Mouse (Mus musculus): ENCODE measurements around the gene Npb. TPM values are rescaled to one million over a fixed set of nuclear protein-coding genes. Genes with fewer than 3 reads are reported as not detected.

Gene Npb
- total and polyA plus RNA-seq, 2 experiments from 2014 or later: 9.9 TPM; not detected in 1

DNA sequence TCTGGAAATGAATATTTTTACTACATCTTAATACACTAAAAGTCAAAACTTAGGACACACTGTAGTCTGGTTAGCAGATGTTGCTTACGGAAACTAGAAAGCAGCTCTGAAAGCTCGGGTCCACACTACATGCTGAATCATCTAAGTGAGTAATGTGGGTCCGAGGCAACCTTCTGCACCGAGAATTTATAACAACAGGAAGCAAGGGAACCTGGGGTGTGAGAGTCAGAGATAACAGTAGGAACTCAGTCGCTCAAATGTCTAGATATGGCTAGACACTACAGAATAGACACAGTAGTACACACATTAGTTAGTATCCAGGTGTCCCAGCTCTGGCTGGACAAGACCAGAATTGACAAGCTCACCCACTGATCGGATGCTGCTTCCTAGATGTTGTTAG, 19.7 kb upstream of the Npb start:
- H3K36me3 ChIP-seq (replicated peaks; ENCODE audit: control insufficient read depth, insufficient read depth, low read length): peaks cover 88% of the 10 kb centered on the region
- H3K4me2 ChIP-seq (ENCODE audit: low read depth, low read length): no peak overlapping the region
- H3K4me1 ChIP-seq (ENCODE audit: control insufficient read depth, insufficient read depth): no peaks in the 10 kb centered on the region
- no peaks in the 10 kb centered on the region for H3K27me3 ChIP-seq (ENCODE audit: control insufficient read depth, insufficient read depth, low read length)
- no peaks in the 10 kb centered on the region for H3K9me3 ChIP-seq (replicated peaks; ENCODE audit: control insufficient read depth, low read length)
- WGBS: 78% methylated on average over 6 of the region's 6 CpGs
- DNase-seq (ENCODE audit: low spot score) (no peak), ATAC-seq (ENCODE audit: insufficient read depth, low read depth) (no peak)
- H3K27ac ChIP-seq (ENCODE audit: low read depth): no peak overlapping the region
- no peak overlapping the region for H3K4me3 ChIP-seq (ENCODE audit: low read depth, low read length)
- TF ChIP-seq EP300 (IDR thresholded peaks at IDR 0.05; ENCODE audit: low read depth): no peak
- TF ChIP-seq CTCF (IDR thresholded peaks at IDR 0.05; ENCODE audit: low read depth): no peak
- H3K9ac ChIP-seq (replicated peaks; ENCODE audit: low read depth, low read length): no peak overlapping the region

DNA sequence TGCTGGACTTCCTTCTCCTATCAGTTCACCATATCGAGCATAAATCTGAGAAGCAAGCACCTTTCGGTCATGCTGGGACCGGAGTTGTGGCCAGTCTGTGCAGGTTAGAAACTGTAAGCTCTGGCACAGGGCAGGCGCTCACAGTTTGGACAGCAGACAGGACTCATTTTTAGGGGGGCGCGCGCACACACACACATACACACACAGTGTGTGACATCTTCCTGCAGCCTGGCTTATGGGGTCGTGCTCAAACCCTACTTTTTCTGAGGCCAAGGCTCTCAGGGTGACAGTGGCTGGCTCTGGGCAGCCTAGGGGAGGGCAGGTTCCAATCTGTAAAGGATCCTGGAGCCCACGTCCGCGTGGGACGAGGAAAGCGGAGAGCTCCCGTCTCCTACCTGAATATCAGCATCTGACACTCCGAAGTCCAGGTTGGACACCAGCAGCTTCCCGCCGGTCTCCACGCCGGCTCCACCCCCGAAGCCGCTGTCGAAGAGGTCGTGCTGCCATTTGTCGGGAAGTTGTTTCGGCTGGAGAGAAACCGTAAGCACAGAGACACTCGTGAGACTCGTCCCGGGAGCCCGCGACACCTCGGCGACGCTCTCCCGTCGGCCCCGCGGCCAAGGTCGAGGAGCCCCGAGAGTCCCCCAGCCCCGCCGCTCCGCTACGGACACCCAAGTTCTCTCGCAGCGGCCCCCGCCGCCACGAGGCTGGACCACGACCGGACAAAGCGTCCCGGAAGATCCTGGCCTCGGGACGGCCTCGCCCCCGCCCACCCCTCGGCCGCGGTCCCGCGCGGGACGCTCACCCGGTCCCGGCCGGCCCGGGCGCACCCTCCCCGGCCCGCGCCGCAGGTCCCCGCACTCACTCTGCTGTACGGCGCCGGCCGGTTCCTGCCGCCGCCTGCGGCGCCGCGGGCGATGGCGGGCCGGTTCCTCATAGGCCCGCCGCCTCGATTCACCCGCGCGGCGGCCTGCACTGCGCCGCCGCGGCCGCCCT, 10.7 kb upstream of the Npb start:
- Histone ChIP-seq H3K36me3 (replicated peaks; ENCODE audit: control insufficient read depth, insufficient read depth, low read length) (peaks cover 58% of the 10 kb centered on the region), H3K27me3 (ENCODE audit: control insufficient read depth, insufficient read depth, low read length) (no peaks in the 10 kb centered on the region), H3K9ac (replicated peaks; ENCODE audit: low read depth, low read length) (peak overlapping the region; percentile 97), H3K27ac (ENCODE audit: low read depth) (peak overlapping the region; percentile 90), H3K4me3 (ENCODE audit: low read depth, low read length) (peak overlapping the region; percentile 89), H3K4me2 (ENCODE audit: low read depth, low read length) (peak overlapping the region; percentile 92), H3K4me1 (ENCODE audit: control insufficient read depth, insufficient read depth) (peaks cover 12% of the 10 kb centered on the region), H3K9me3 (replicated peaks; ENCODE audit: control insufficient read depth, low read length) (no peaks in the 10 kb centered on the region)
- peak; percentile 36 for ATAC-seq (ENCODE audit: insufficient read depth, low read depth)
- TF ChIP-seq CTCF (IDR thresholded peaks at IDR 0.05; ENCODE audit: low read depth) (no peak), EP300 (IDR thresholded peaks at IDR 0.05; ENCODE audit: low read depth) (no peak)
- 4% methylated on average over 82 of the region's 99 CpGs for WGBS
- DNase-seq (ENCODE audit: low spot score): peak; percentile 41

DNA sequence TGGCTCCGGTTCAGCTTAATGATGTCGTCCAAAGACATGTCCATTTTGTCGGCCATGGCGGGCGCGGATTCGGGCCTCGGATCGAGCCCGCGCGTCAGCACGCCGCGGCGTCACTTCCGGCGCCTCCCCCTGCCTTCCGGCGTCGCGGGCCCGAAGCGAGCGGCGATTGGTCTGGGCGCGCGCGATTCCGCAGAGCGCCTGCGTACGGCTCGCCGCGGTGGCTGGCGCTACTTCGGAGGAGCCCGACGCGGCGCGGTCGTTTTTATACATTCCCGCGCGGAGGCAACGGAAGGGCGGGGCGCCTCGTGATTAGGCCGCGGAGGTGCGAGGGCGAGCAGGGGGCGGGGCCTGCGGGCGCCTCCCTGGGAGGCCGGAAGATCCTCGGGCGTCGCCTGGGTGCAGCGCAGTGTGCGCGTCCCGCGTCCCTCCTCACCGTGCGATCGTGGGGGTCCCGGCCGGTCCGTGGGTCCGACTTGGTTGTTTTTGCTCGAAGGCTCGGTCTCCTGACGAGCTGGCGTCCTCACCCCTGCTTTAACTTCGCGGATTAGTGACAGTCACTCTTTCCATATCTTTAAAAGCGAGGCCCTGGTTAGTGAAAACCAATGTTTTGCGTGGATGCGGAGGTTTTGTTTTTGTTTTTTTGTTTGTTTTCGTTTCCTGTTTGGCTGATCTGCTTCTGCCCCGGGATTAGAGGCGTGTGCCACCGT, 9.8 kb upstream of the Npb start, which contains the start of the genes Alyref and Anapc11:
Alyref (minus strand) TSS at position 83 of the 707 bp plus-strand sequence.
Anapc11 (plus strand) TSS at position 139 of the 707 bp plus-strand sequence.
- Histone ChIP-seq H3K4me3 (ENCODE audit: low read depth, low read length) (peak within 1 kb of the TSS; percentile 89), H3K36me3 (replicated peaks; ENCODE audit: control insufficient read depth, insufficient read depth, low read length) (peaks cover 59% of the 10 kb centered on the region), H3K27me3 (ENCODE audit: control insufficient read depth, insufficient read depth, low read length) (no peaks in the 10 kb centered on the region), H3K4me1 (ENCODE audit: control insufficient read depth, insufficient read depth) (peaks cover 12% of the 10 kb centered on the region), H3K9ac (replicated peaks; ENCODE audit: low read depth, low read length) (peak within 1 kb of the TSS; percentile 97), H3K9me3 (replicated peaks; ENCODE audit: control insufficient read depth, low read length) (no peaks in the 10 kb centered on the region), H3K4me2 (ENCODE audit: low read depth, low read length) (peak within 1 kb of the TSS; percentile 92), H3K27ac (ENCODE audit: low read depth) (peak within 1 kb of the TSS; percentile 90)
- TF ChIP-seq CTCF (IDR thresholded peaks at IDR 0.05; ENCODE audit: low read depth) (no peak), EP300 (IDR thresholded peaks at IDR 0.05; ENCODE audit: low read depth) (peak; percentile 82; the same call in 1 of the 2 replicates)
- peak; percentile 97 for ATAC-seq (ENCODE audit: insufficient read depth, low read depth)
- DNase-seq (ENCODE audit: low spot score): peak; percentile 94
- WGBS: under 1% methylated on average over 87 of the region's 88 CpGs

DNA sequence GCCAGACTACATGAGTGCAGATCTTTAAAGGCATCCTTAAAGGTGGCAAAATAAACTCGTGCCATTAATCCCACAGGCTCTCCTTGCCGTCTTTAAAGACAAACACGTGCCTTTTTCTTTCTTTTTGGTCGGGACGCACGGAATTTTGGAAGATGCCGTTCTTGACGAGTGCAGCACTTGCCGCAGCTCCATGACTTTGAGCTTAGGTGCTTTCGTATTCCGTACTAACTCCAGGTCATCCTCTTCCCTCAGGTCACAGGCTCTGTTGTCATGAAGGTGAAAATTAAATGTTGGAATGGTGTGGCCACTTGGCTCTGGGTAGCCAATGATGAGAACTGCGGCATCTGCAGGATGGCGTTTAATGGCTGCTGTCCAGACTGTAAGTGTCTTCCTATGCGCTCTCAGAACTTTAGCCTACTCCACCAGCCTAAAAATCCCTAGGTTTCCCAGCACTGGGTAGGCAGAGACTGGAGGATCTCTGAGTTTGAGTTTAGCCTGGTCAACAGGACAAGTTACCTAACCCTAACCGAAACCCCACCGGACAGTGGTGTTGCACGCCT, 9.2 kb upstream of the Npb start:
- Histone ChIP-seq H3K4me2 (ENCODE audit: low read depth, low read length) (peak overlapping the region; percentile 71), H3K27ac (ENCODE audit: low read depth) (peak overlapping the region; percentile 79; the same call in 1 of the 2 replicates), H3K36me3 (replicated peaks; ENCODE audit: control insufficient read depth, insufficient read depth, low read length) (peaks cover 59% of the 10 kb centered on the region), H3K9ac (replicated peaks; ENCODE audit: low read depth, low read length) (peak overlapping the region; percentile 49; the same call in 1 of the 2 replicates), H3K27me3 (ENCODE audit: control insufficient read depth, insufficient read depth, low read length) (no peaks in the 10 kb centered on the region), H3K9me3 (replicated peaks; ENCODE audit: control insufficient read depth, low read length) (no peaks in the 10 kb centered on the region), H3K4me1 (ENCODE audit: control insufficient read depth, insufficient read depth) (peaks cover 12% of the 10 kb centered on the region), H3K4me3 (ENCODE audit: low read depth, low read length) (peak overlapping the region; percentile 89)
- 42% methylated on average over 17 of the region's 17 CpGs for WGBS
- TF ChIP-seq EP300 (IDR thresholded peaks at IDR 0.05; ENCODE audit: low read depth) (no peak), CTCF (IDR thresholded peaks at IDR 0.05; ENCODE audit: low read depth) (no peak)
- ATAC-seq (ENCODE audit: insufficient read depth, low read depth) (no peak), DNase-seq (ENCODE audit: low spot score) (no peak)

DNA sequence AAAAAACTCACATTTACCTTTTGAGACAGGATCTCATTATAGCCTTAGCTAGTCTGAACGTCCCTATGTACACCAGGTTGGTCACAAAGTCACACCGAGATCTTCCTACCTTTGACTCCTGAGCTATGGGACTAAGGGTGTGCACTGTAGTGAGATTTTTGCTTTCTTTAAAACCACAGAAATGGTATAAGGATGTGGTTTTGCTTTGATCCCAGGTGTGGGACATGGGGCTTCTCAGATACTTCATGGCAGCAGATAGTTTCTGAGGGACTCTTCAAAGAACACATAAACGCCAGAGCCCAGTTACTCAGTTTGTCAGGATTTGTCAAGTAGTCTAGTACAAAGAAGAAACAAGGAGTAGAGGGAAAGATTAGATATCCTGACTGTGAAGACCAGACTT, 7.6 kb upstream of the Npb start:
- Histone ChIP-seq H3K4me3 (ENCODE audit: low read depth, low read length) (no peak overlapping the region), H3K9ac (replicated peaks; ENCODE audit: low read depth, low read length) (no peak overlapping the region), H3K4me1 (ENCODE audit: control insufficient read depth, insufficient read depth) (peaks cover 12% of the 10 kb centered on the region), H3K9me3 (replicated peaks; ENCODE audit: control insufficient read depth, low read length) (no peaks in the 10 kb centered on the region), H3K36me3 (replicated peaks; ENCODE audit: control insufficient read depth, insufficient read depth, low read length) (peaks cover 61% of the 10 kb centered on the region), H3K27me3 (ENCODE audit: control insufficient read depth, insufficient read depth, low read length) (no peaks in the 10 kb centered on the region), H3K4me2 (ENCODE audit: low read depth, low read length) (no peak overlapping the region), H3K27ac (ENCODE audit: low read depth) (no peak overlapping the region)
- ATAC-seq (ENCODE audit: insufficient read depth, low read depth) (no peak), DNase-seq (ENCODE audit: low spot score) (no peak)
- no peak for TF ChIP-seq CTCF (IDR thresholded peaks at IDR 0.05; ENCODE audit: low read depth)
- no peak for TF ChIP-seq EP300 (IDR thresholded peaks at IDR 0.05; ENCODE audit: low read depth)
- WGBS: 91% methylated on average over 3 of the region's 3 CpGs
